Mouse (Mus musculus): Measurements from ENCODE around the gene Poc1b. TPM values are rescaled to one million over a fixed set of nuclear protein-coding genes. Genes with fewer than 3 reads are reported as not detected.

The Poc1b gene
- total RNA-seq, 1 experiment, result 3.6 TPM

DNA sequence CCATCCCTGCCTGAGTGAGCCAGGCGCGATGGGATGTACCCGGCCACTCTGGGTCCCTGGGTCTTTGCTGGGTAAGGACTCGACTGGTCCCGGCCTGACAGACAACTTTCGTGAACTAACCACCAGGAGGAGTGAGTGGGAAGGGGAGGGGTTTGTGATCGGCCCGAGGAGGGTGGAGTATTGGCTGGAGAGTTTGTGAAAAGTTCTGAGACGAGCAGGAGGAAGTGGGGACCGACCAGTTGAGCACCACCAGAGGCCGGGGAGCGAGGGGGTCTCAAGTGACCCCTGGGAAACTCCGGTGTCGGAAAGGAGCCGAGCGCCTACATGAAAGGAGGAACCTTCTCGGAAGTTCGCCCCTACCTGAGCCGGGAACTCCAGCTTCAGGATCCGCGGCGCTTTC is 1.1 kb downstream of the Poc1b start, which contains the start of gene Galnt4:
Gene Galnt4 (plus strand): TSS at position 196 of the 400 bp plus-strand sequence.
- H3K9ac ChIP-seq (ENCODE audit: insufficient read depth, low read depth, low read length, poor library complexity, severe bottlenecking), result peak within 1 kb of the TSS; percentile 83
- in situ Hi-C loops (cut with MboI; ENCODE audit: low sequenced_read_pairs in 2 of 2, unreplicated experiment in 2 of 2), result no loop called here
- H3K27ac ChIP-seq (ENCODE audit: insufficient read depth, low read depth, low read length, poor library complexity, severe bottlenecking), result peak within 1 kb of the TSS; percentile 42; the same call in 1 of the 2 replicates
- peaks cover 6% of the 10 kb centered on the region; the same call in 1 of the 2 replicates for H3K36me3 ChIP-seq (ENCODE audit: control insufficient read depth, insufficient read depth, low read length, poor library complexity, severe bottlenecking)
- peak; percentile 79 for DNase-seq (ENCODE audit: low read depth, low spot score)
- peak within 1 kb of the TSS; percentile 88 to 99 for H3K4me3 ChIP-seq (ENCODE audit: insufficient read depth in 1 of 2, low read depth in 1 of 2, low read length in 2 of 2, poor library complexity in 1 of 2, severe bottlenecking in 1 of 2)
- TF ChIP-seq HCFC1 (IDR thresholded peaks at IDR 0.05; ENCODE audit: borderline replicate concordance, insufficient read depth, low read length), result peak; percentile 24; the same call in 1 of the 2 replicates
- no peak for TF ChIP-seq CHD2 (IDR thresholded peaks at IDR 0.05; ENCODE audit: low read depth, low read length)
- no peak for TF ChIP-seq ZNF384 (IDR thresholded peaks at IDR 0.05; ENCODE audit: low read depth, low read length)
- no peaks in the 10 kb centered on the region; a peak in 1 of 4 replicates for H3K4me1 ChIP-seq (ENCODE audit: control insufficient read depth in 2 of 2, insufficient read depth in 2 of 2, low read length in 2 of 2, poor library complexity in 1 of 2)
- no peaks in the 10 kb centered on the region for H3K9me3 ChIP-seq (ENCODE audit: control insufficient read depth, insufficient read depth, low read depth, low read length)

DNA sequence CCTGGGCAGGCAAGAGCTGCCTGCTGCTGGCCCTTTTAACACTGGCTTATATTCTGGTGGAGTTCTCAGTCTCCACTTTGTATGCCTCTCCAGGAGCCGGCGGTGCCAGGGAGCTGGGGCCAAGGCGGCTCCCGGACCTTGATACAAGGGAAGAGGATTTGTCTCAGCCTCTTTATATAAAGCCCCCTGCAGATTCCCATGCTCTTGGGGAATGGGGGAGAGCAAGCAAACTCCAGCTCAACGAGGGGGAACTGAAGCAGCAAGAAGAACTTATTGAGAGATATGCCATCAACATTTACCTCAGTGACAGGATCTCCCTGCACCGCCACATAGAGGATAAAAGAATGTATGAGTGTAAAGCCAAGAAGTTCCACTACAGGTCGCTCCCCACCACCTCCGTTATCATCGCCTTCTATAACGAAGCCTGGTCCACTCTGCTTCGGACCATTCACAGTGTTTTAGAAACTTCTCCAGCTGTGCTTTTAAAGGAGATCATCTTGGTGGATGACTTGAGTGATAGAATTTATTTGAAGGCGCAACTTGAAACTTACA is 1.7 kb downstream of the Poc1b start:
- H3K4me3 ChIP-seq (ENCODE audit: insufficient read depth in 1 of 2, low read depth in 1 of 2, low read length in 2 of 2, poor library complexity in 1 of 2, severe bottlenecking in 1 of 2), result peak overlapping the region; percentile 88 to 99
- TF ChIP-seq ZC3H11A (IDR thresholded peaks at IDR 0.05; ENCODE audit: borderline replicate concordance, low read depth, low read length) (no peak), CHD2 (IDR thresholded peaks at IDR 0.05; ENCODE audit: low read depth, low read length) (no peak), MAFK (IDR thresholded peaks at IDR 0.05; ENCODE audit: insufficient read depth, low read depth, low read length) (no peak), ZNF384 (IDR thresholded peaks at IDR 0.05; ENCODE audit: low read depth, low read length) (no peak), HCFC1 (IDR thresholded peaks at IDR 0.05; ENCODE audit: borderline replicate concordance, insufficient read depth, low read length) (no peak)
- no peak for DNase-seq (ENCODE audit: low read depth, low spot score)
- no peak overlapping the region for H3K27ac ChIP-seq (ENCODE audit: insufficient read depth, low read depth, low read length, poor library complexity, severe bottlenecking)
- in situ Hi-C loops (cut with MboI; ENCODE audit: low sequenced_read_pairs in 2 of 2, unreplicated experiment in 2 of 2), result no loop called here
- H3K9ac ChIP-seq (ENCODE audit: insufficient read depth, low read depth, low read length, poor library complexity, severe bottlenecking), result peak overlapping the region; percentile 74
- peaks cover 0 to 2% of the 10 kb centered on the region in 2 experiments; a peak in 3 of 4 replicates for H3K4me1 ChIP-seq (ENCODE audit: control insufficient read depth in 2 of 2, insufficient read depth in 2 of 2, low read length in 2 of 2, poor library complexity in 1 of 2)
- no peaks in the 10 kb centered on the region for H3K9me3 ChIP-seq (ENCODE audit: control insufficient read depth, insufficient read depth, low read depth, low read length)
- peaks cover 6% of the 10 kb centered on the region; the same call in 1 of the 2 replicates for H3K36me3 ChIP-seq (ENCODE audit: control insufficient read depth, insufficient read depth, low read length, poor library complexity, severe bottlenecking)

DNA sequence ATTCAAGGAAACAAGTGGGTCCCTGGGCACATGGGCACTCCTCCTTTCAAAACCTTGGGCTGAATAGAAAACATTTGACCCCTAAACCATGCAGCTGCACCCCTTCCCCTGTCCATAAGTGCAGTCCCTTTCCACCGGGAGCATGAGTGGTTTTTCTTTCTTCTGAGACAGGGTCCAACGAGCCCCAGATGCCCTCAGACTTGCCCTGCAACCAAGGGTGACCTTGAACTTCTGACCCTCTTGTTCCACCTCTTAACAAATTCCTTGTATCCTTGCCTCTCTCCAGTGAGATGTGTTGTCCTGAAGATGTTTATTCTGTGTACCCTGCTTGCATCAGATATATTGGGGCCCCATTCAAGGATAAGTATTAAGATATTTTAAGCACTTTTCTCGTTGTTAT is 6.7 kb downstream of the Poc1b start:
- H3K9ac ChIP-seq (ENCODE audit: insufficient read depth, low read depth, low read length, poor library complexity, severe bottlenecking), result no peak overlapping the region
- H3K27ac ChIP-seq (ENCODE audit: insufficient read depth, low read depth, low read length, poor library complexity, severe bottlenecking), result no peak overlapping the region
- TF ChIP-seq HCFC1 (IDR thresholded peaks at IDR 0.05; ENCODE audit: borderline replicate concordance, insufficient read depth, low read length) (no peak), CHD2 (IDR thresholded peaks at IDR 0.05; ENCODE audit: low read depth, low read length) (no peak), ZC3H11A (IDR thresholded peaks at IDR 0.05; ENCODE audit: borderline replicate concordance, low read depth, low read length) (no peak), MAFK (IDR thresholded peaks at IDR 0.05; ENCODE audit: insufficient read depth, low read depth, low read length) (no peak), ZNF384 (IDR thresholded peaks at IDR 0.05; ENCODE audit: low read depth, low read length) (no peak)
- peaks cover 5 to 19% of the 10 kb centered on the region in 2 experiments for H3K4me1 ChIP-seq (ENCODE audit: control insufficient read depth in 2 of 2, insufficient read depth in 2 of 2, low read length in 2 of 2, poor library complexity in 1 of 2)
- H3K36me3 ChIP-seq (ENCODE audit: control insufficient read depth, insufficient read depth, low read length, poor library complexity, severe bottlenecking), result peaks cover 6% of the 10 kb centered on the region; the same call in 1 of the 2 replicates
- in situ Hi-C loops (cut with MboI; ENCODE audit: low sequenced_read_pairs in 2 of 2, unreplicated experiment in 2 of 2), result no loop called here
- no peaks in the 10 kb centered on the region for H3K9me3 ChIP-seq (ENCODE audit: control insufficient read depth, insufficient read depth, low read depth, low read length)
- peak; percentile 25 for DNase-seq (ENCODE audit: low read depth, low spot score)
- no peak overlapping the region for H3K4me3 ChIP-seq (ENCODE audit: insufficient read depth in 1 of 2, low read depth in 1 of 2, low read length in 2 of 2, poor library complexity in 1 of 2, severe bottlenecking in 1 of 2)

DNA sequence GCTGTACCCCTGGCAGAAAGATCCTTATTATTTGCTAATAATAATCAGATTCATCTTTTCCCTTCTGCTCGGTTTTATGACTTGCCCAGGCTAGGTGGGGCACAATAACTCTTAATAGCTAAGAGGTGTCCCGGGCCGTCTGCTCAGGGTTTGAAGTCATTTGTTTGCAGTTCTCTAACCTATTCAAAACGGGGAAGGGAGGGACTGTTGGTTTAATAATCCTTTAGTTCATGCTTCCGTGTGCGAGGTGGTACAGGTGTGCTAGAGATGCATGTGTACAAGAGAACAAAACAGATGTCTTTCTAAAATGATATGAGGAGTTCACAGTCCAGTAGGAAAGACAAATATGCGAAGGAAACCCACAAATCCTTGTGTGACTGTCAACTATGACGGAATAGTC is 7.5 kb downstream of the Poc1b start:
- Histone ChIP-seq H3K9ac (ENCODE audit: insufficient read depth, low read depth, low read length, poor library complexity, severe bottlenecking) (no peak overlapping the region), H3K9me3 (ENCODE audit: control insufficient read depth, insufficient read depth, low read depth, low read length) (no peaks in the 10 kb centered on the region), H3K27ac (ENCODE audit: insufficient read depth, low read depth, low read length, poor library complexity, severe bottlenecking) (no peak overlapping the region), H3K4me1 (ENCODE audit: control insufficient read depth in 2 of 2, insufficient read depth in 2 of 2, low read length in 2 of 2, poor library complexity in 1 of 2) (peaks cover 6 to 22% of the 10 kb centered on the region in 2 experiments), H3K36me3 (ENCODE audit: control insufficient read depth, insufficient read depth, low read length, poor library complexity, severe bottlenecking) (peaks cover 3% of the 10 kb centered on the region; the same call in 1 of the 2 replicates), H3K4me3 (ENCODE audit: insufficient read depth in 1 of 2, low read depth in 1 of 2, low read length in 2 of 2, poor library complexity in 1 of 2, severe bottlenecking in 1 of 2) (no peak overlapping the region)
- no peak for TF ChIP-seq ZNF384 (IDR thresholded peaks at IDR 0.05; ENCODE audit: low read depth, low read length)
- no peak for TF ChIP-seq MAFK (IDR thresholded peaks at IDR 0.05; ENCODE audit: insufficient read depth, low read depth, low read length)
- no peak for TF ChIP-seq HCFC1 (IDR thresholded peaks at IDR 0.05; ENCODE audit: borderline replicate concordance, insufficient read depth, low read length)
- no peak for TF ChIP-seq CHD2 (IDR thresholded peaks at IDR 0.05; ENCODE audit: low read depth, low read length)
- TF ChIP-seq ZC3H11A (IDR thresholded peaks at IDR 0.05; ENCODE audit: borderline replicate concordance, low read depth, low read length), result no peak
- in situ Hi-C loops (cut with MboI; ENCODE audit: low sequenced_read_pairs in 2 of 2, unreplicated experiment in 2 of 2), result no loop called here
- DNase-seq (ENCODE audit: low read depth, low spot score), result no peak
